Mouse (Mus musculus) common myeloid progenitor, adult 5-6 weeks (primary cell): ENCODE measurements at regions not wholly inside any gene's neighbourhood (a gene's known extent, or its start where the extent isn't known, plus 50 kb on each side); places are given as distances from the start of the nearest gene placed in this dataset.
A peak's percentile ranks its signal among the peaks of the same experiment; 100 is the strongest.

Source experiments
- ATAC-seq: replicated peaks from 2 replicates; pipeline ENCODE4 v1.8.0; 2016; ENCODE audit warnings: low read depth, mild to moderate bottlenecking, moderate TSS enrichment, inconsistent platforms; ENCODE audit not compliant: poor library complexity, severe bottlenecking

GRCm38 (mm10) chr10:96479350-96479749 is 137.5 kb upstream of the Btg1 start:
- no peak for ATAC-seq

- no peak for ATAC-seq
Observed at GRCm38 (mm10) chr10:96479786-96480185, 137.0 kb upstream of the Btg1 start.

- no peak for ATAC-seq
Observed at GRCm38 (mm10) chr10:96480453-96481324, 136.1 kb upstream of the Btg1 start.

- no peak for ATAC-seq
Observed at GRCm38 (mm10) chr10:96481325-96481638, 135.5 kb upstream of the Btg1 start.

GRCm38 (mm10) chr10:96486724-96487123 is 130.1 kb upstream of the Btg1 start:
- ATAC-seq: no peak

GRCm38 (mm10) chr10:96493706-96494105 is 123.1 kb upstream of the Btg1 start:
- no peak for ATAC-seq

- no peak for ATAC-seq
Observed at GRCm38 (mm10) chr10:96496700-96497099, 120.1 kb upstream of the Btg1 start.

- no peak for ATAC-seq
Observed at GRCm38 (mm10) chr10:96497482-96497881, 119.3 kb upstream of the Btg1 start.

GRCm38 (mm10) chr10:96499274-96499673 is 117.5 kb upstream of the Btg1 start:
- ATAC-seq: no peak

- ATAC-seq: peak; percentile 74
Observed at GRCm38 (mm10) chr10:96502090-96502728, 114.6 kb upstream of the Btg1 start.

- ATAC-seq: no peak
Observed at GRCm38 (mm10) chr10:96502736-96503135, 114.1 kb upstream of the Btg1 start.

- ATAC-seq: no peak
Observed at GRCm38 (mm10) chr10:96504340-96504739, 112.5 kb upstream of the Btg1 start.

- ATAC-seq: no peak
Observed at GRCm38 (mm10) chr10:96515164-96515922, 101.5 kb upstream of the Btg1 start.

GRCm38 (mm10) chr10:96515923-96516258 is 100.9 kb upstream of the Btg1 start:
- no peak for ATAC-seq

- ATAC-seq: no peak
Observed at GRCm38 (mm10) chr10:96519411-96519810, 97.4 kb upstream of the Btg1 start.

- ATAC-seq: no peak
Observed at GRCm38 (mm10) chr10:96520995-96521760, 95.6 kb upstream of the Btg1 start.

- no peak for ATAC-seq
Observed at GRCm38 (mm10) chr10:96523967-96524801, 92.6 kb upstream of the Btg1 start.

- peak; percentile 68 for ATAC-seq
Observed at GRCm38 (mm10) chr10:96527864-96528263, 88.9 kb upstream of the Btg1 start.

- no peak for ATAC-seq
Observed at GRCm38 (mm10) chr10:96534547-96535124, 82.2 kb upstream of the Btg1 start.
